Comparison of ENCODE assay signal across 15 mouse cellular contexts in the genomic region with DNA sequence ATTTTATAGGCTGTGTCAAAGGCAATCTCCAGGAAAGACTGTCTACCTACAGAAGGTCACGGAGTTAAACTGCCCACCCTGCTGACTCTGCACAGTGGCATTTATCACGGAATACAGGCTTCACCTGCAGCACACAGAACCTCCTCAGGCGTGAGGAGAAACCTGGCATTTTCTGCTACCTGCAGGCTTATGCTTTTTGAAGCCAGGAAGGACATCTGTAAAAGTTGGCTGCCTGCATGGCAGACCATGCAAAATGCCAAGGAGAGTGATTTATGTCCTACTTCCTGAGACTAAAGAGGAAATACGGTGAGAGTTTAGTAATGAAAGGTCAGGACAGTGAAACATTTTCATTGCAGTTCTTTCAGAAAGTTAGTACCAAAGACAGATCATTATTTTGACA.
A peak's percentile ranks its signal among the peaks of the same experiment; 100 is the strongest.
DNase-seq lines count a peak whose midpoint lies in the region; ATAC-seq and TF ChIP-seq lines count a peak whose summit lies in the region.
"Had no signal": no experiment of that assay in that cellular context is flagged by ENCODE, and none has a peak within 500 bp of the region (broad histone marks: within the 10 kb centered on the region; RNA-seq: fewer than 3 reads in every experiment).

No protein-coding gene starts in this region.

- no peaks in the 10 kb centered on the region for H3K36me3 ChIP-seq in hindbrain, postnatal 0 days (ENCODE audit: insufficient read depth, low read length)
- H3K36me3 ChIP-seq in hindbrain, embryonic 10.5 days = no peaks in the 10 kb centered on the region
- no peaks in the 10 kb centered on the region for H3K36me3 ChIP-seq in forebrain, embryonic 13.5 days (ENCODE audit: poor library complexity, severe bottlenecking)
- H3K36me3 ChIP-seq in liver, postnatal 0 days (replicated peaks; ENCODE audit: insufficient read depth, low read length) = no peaks in the 10 kb centered on the region
- H3K36me3 ChIP-seq: hindbrain, embryonic 12.5 days; limb, embryonic 13.5 days; midbrain, embryonic 15.5 days had no signal

- H3K9me3 ChIP-seq in hindbrain, postnatal 0 days (ENCODE audit: low read length) = no peaks in the 10 kb centered on the region
- no peaks in the 10 kb centered on the region for H3K9me3 ChIP-seq in hindbrain, embryonic 10.5 days
- no peaks in the 10 kb centered on the region for H3K9me3 ChIP-seq in forebrain, embryonic 13.5 days (replicated peaks)
- no peaks in the 10 kb centered on the region for H3K9me3 ChIP-seq in liver, postnatal 0 days (ENCODE audit: low read length)
- H3K9me3 ChIP-seq: hindbrain, embryonic 12.5 days; limb, embryonic 13.5 days; midbrain, embryonic 15.5 days had no signal

- H3K4me3 ChIP-seq in hindbrain, postnatal 0 days (ENCODE audit: low read length) = no peak overlapping the region
- H3K4me3 ChIP-seq in hindbrain, embryonic 10.5 days = no peak overlapping the region
- no peak overlapping the region for H3K4me3 ChIP-seq in forebrain, embryonic 13.5 days
- no peak overlapping the region for H3K4me3 ChIP-seq in liver, postnatal 0 days (ENCODE audit: low read depth, low read length)
- H3K4me3 ChIP-seq: hindbrain, embryonic 12.5 days; limb, embryonic 13.5 days; midbrain, embryonic 15.5 days had no signal

- no peaks in the 10 kb centered on the region for H3K4me1 ChIP-seq in hindbrain, postnatal 0 days (ENCODE audit: insufficient read depth, low read length)
- H3K4me1 ChIP-seq in hindbrain, embryonic 10.5 days (replicated peaks) = no peaks in the 10 kb centered on the region
- H3K4me1 ChIP-seq in forebrain, embryonic 13.5 days = no peaks in the 10 kb centered on the region
- no peaks in the 10 kb centered on the region for H3K4me1 ChIP-seq in liver, postnatal 0 days (ENCODE audit: insufficient read depth)
- H3K4me1 ChIP-seq: hindbrain, embryonic 12.5 days; midbrain, embryonic 15.5 days had no signal

- ATAC-seq in hindbrain, postnatal 0 days = no peak
- ATAC-seq in forebrain, embryonic 13.5 days = no peak
- ATAC-seq in liver, postnatal 0 days = no peak
- ATAC-seq: activated CD4-positive, CD25-positive, alpha-beta regulatory T cell, adult 4 months; midbrain, embryonic 15.5 days had no signal

- TF ChIP-seq EP300 in liver, postnatal 0 days (IDR thresholded peaks at IDR 0.05; ENCODE audit: low read depth) = no peak

- 66% methylated on average over 4 of the region's 4 CpGs for WGBS in hindbrain, postnatal 0 days
- 82% methylated on average over 4 of the region's 4 CpGs for WGBS in hindbrain, embryonic 10.5 days
- WGBS in forebrain, embryonic 13.5 days = 87% methylated on average over 4 of the region's 4 CpGs
- WGBS in liver, postnatal 0 days (ENCODE audit: insufficient replicate concordance) = 27% methylated on average over 4 of the region's 4 CpGs

- peak; percentile 5 for DNase-seq in adrenal gland, postnatal 10 days
- no peak for DNase-seq in adrenal gland, postnatal 25 days
- peak; percentile 25 for DNase-seq in hindbrain, postnatal 0 days (ENCODE audit: low spot score)
- no peak for DNase-seq in hindbrain, embryonic 10.5 days (ENCODE audit: low spot score)
- DNase-seq in c-Kit-positive CD71-negative TER-119-negative erythroid progenitor cells, embryonic 14.5 days (ENCODE audit: low read depth) = peak; percentile 17
- DNase-seq in forelimb bud, embryonic 11.5 days (ENCODE audit: low read depth, low spot score) = peak; percentile 56
- no peak for DNase-seq in liver, postnatal 0 days
- DNase-seq: kidney, adult 11 months; layer of hippocampus, postnatal 36 days had no signal

- no peak overlapping the region for H3K4me2 ChIP-seq in hindbrain, postnatal 0 days (ENCODE audit: low read depth, low read length)
- no peak overlapping the region for H3K4me2 ChIP-seq in forebrain, embryonic 13.5 days
- H3K4me2 ChIP-seq in liver, postnatal 0 days (ENCODE audit: low read depth, low read length) = no peak overlapping the region
- H3K4me2 ChIP-seq: hindbrain, embryonic 12.5 days; limb, embryonic 13.5 days; midbrain, embryonic 15.5 days had no signal

- H3K27ac ChIP-seq in hindbrain, postnatal 0 days = no peak overlapping the region
- no peak overlapping the region for H3K27ac ChIP-seq in hindbrain, embryonic 10.5 days
- no peak overlapping the region for H3K27ac ChIP-seq in forebrain, embryonic 13.5 days
- H3K27ac ChIP-seq in liver, postnatal 0 days (ENCODE audit: low read depth) = no peak overlapping the region
- H3K27ac ChIP-seq: hindbrain, embryonic 12.5 days; limb, embryonic 13.5 days; macrophage; midbrain, embryonic 15.5 days had no signal

- no peak for TF ChIP-seq CTCF in hindbrain, postnatal 0 days (IDR thresholded peaks at IDR 0.05; ENCODE audit: low read depth)
- no peak for TF ChIP-seq CTCF in liver, postnatal 0 days (IDR thresholded peaks at IDR 0.05; ENCODE audit: low read depth)

- no peak overlapping the region for H3K9ac ChIP-seq in hindbrain, postnatal 0 days (replicated peaks; ENCODE audit: low read length)
- no peak overlapping the region for H3K9ac ChIP-seq in forebrain, embryonic 13.5 days
- H3K9ac ChIP-seq in liver, postnatal 0 days (replicated peaks) = no peak overlapping the region
- H3K9ac ChIP-seq: hindbrain, embryonic 12.5 days; limb, embryonic 13.5 days; midbrain, embryonic 15.5 days had no signal

- H3K27me3 ChIP-seq in hindbrain, postnatal 0 days (ENCODE audit: insufficient read depth, low read length) = no peaks in the 10 kb centered on the region
- H3K27me3 ChIP-seq in hindbrain, embryonic 10.5 days (ENCODE audit: insufficient read depth, poor library complexity, severe bottlenecking) = no peaks in the 10 kb centered on the region
- no peaks in the 10 kb centered on the region for H3K27me3 ChIP-seq in forebrain, embryonic 13.5 days
- no peaks in the 10 kb centered on the region for H3K27me3 ChIP-seq in liver, postnatal 0 days (ENCODE audit: insufficient read depth, low read length)
- H3K27me3 ChIP-seq: hindbrain, embryonic 12.5 days; limb, embryonic 13.5 days; midbrain, embryonic 15.5 days had no signal

Comparison
In these comparisons a context has a peak if more than half of its experiments do, and no peak if none do; other contexts are left out.
1. DNase-seq: peak in adrenal gland, postnatal 10 days (single experiment), hindbrain, postnatal 0 days (single experiment), c-Kit-positive CD71-negative TER-119-negative erythroid progenitor cells, embryonic 14.5 days (single experiment) and forelimb bud, embryonic 11.5 days (single experiment); none in adrenal gland, postnatal 25 days (single experiment), hindbrain, embryonic 10.5 days (single experiment) and liver, postnatal 0 days (single experiment).